Mouse (Mus musculus) B cell, adult 2 months (primary cell): Measurements from ENCODE around the gene Bach2.
A peak's percentile ranks its signal among the peaks of the same experiment; 100 is the strongest.

ENCODE experiments used
- DNase-seq, 2 experiments: peaks; one replicate each; pipeline ENCODE4 v3.0.0; 2022

The Bach2 gene

DNA sequence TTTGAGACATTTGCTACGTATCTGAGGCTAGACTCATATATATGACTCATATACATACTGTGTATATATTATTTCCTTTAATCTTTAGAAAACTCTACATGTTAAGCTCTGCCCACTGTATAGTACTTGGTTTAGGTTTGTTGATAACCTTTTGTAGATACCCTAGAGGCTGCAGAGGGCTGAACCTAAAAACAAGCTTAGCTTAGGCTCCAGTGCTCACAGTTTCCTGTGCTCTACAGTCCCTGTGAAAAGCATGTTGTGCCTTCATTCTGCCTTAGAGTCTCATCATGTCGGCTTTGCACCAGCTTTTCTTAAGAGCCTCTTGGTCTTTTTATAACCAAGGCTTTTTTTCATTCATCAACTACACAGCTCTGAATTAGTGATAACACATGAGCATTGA lies 156.2 kb downstream of the Bach2 start:
- DNase-seq = no peak

DNA sequence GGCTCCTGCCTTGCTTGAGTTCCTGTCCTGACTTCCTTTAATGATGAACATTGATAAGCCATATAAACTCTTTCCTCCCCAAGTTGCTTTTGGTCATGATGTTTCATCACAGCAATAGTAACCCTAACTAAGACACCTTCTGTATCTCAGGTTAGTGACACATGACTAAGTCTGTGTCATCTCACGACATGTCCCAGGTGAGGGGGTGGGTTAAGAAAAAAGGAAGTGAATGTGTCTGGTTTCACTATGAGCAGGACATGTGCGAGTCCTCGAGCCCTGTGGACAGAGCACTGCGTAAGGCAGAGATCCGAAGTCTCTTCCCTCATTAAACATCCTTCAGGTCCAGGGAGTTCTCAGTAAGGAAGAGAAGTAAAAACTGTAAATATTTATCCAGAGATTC lies 162.9 kb downstream of the Bach2 start:
- DNase-seq = peak; percentile 67 to 79

- DNase-seq = no peak
These were observed 164.9 kb downstream of the Bach2 start for GRCm38 (mm10) chr4:32403506-32403905.

DNA sequence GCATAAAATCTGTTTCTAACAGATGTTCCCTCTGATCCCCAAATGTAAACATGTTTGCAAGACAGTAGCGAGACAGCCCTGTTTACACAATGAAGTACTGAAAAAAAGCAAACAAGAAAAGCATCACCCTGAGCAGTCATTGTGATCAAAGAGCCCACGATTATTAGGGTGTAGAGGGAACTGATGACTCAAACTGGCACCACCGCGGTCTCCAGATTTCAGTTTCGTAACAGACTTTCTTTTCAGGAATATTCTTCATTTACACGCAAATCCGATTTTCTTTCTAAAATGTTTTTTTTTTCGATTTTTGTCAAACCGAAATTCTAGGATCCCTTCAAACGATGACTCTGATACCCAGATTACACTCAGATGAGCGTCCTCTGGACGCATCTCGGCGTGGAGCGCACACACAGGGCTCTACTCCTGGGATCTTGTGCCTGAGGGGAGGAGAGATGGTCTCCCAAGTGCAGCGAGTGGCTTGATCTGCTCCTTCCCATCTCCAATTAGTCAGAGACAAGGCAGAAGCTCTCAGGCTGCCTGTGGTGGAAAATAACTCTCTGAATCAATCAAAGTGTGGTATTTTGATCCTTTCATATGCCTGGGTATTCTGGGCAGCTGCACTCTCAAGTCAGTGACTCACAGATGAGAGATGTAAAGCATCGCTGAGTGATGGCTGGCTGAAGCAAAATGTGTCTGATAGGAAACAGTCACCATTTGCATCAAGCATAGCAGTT lies 166.7 kb downstream of the Bach2 start:
- DNase-seq = no peak

DNA sequence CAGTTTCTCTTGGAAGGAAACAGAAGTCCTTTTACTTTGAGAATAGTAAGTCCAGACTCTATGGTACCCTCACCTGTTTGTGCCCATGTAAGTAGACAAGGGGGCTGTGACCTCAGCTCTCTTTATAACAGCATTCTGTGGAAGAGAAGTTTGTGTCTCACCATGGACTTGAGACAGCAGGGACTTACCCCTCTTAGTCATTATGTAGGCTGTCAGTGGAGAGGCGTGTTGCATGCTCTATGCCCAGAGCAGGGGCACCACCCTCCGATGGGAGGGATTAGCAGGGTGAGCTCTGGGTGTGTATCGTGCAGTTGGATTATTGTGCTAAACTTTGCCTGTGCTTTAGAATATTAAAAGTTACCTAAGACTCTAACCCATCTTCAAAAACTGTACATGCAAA lies 167.4 kb downstream of the Bach2 start:
- DNase-seq = peak; percentile 30 to 35

- no peak for DNase-seq
These were observed 169.9 kb downstream of the Bach2 start for GRCm38 (mm10) chr4:32408535-32408934.

- DNase-seq = no peak
These were observed 170.7 kb downstream of the Bach2 start for GRCm38 (mm10) chr4:32409116-32409880.

GRCm38 (mm10) chr4:32413063-32413462 lies 174.5 kb downstream of the Bach2 start:
- peak; percentile 55 to 64 for DNase-seq

- DNase-seq = no peak
These were observed 174.9 kb downstream of the Bach2 start for GRCm38 (mm10) chr4:32413505-32413904.

DNA sequence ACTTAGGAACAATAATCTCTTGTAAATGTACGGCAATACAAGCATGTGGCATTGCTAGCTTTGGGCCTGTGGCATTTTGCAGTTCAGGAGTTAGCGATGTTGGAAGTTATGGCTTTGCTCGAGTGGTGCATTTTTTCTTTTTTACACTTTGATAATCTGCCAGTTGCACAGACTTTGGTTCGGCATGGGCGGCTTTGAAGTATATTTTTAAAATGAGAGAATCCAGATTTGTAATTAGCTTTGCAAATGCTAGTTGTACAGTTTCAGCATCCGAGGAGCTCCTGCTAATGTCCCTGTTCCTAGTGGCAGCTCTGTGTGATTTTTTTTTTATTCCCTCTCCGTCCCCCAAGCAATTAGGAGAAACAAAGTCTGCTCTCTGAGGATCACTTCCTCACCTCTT lies 176.4 kb downstream of the Bach2 start:
- DNase-seq = no peak

GRCm38 (mm10) chr4:32417939-32418338 lies 179.3 kb downstream of the Bach2 start:
- no peak for DNase-seq

DNA sequence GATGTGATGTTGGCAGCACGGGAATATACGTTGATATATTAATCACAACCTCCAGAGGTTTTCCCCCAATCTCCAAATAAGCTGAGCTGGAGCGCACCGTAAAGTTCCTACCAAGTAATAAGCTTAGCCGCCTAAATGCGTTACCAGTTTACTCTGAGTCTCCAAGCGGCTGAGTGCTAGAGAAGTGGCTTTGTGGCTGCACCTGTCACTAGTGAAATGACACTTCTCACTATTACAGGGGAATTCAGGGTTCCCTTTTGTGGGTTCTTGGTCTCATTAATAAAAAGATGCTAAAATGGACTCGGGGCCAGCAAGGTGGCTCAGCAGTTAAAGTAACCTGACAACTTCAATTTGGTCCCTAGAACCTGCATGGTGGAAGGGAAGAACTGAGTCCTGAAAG lies 183.0 kb downstream of the Bach2 start:
- no peak for DNase-seq

DNA sequence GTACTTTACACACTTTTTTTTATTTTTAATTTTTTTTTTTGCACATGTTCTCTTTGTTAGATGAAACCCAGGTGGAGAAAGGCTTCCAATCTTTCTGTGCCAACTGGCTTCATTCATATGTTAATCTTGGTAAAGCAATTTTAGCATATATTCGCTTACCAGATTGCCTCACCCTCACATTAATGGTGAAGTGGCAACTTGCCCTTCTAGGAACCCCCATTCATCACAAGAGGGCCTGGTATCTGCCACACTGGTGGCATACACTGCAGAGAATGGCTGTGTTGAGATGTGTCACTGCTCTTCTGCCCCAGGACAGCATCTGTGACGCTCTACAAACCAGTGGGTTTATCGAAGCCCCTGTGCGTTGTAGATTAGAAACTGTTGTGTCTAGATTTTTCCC lies 183.8 kb downstream of the Bach2 start:
- no peak for DNase-seq

DNA sequence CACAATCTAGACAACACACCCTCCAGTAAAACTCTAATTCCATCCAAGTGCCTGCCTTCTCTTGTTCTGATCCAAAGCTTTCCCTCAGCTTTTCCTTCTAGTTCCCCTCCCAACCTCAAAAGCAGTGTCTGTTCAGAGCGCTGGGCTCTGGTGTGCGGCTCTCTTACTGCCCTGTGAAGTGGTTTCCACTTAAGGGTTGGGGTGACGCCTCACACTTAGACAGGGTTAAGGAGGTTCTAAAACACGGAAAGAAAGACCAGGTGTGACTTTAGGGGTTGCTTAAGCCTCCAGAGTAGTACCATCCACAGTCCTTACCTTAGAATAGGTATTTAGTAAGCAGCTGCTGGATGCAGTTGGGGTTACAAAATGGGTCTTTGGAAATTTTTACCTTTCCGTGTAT lies 185.1 kb downstream of the Bach2 start:
- DNase-seq = no peak

GRCm38 (mm10) chr4:32424434-32424833 lies 185.8 kb downstream of the Bach2 start:
- no peak for DNase-seq

DNA sequence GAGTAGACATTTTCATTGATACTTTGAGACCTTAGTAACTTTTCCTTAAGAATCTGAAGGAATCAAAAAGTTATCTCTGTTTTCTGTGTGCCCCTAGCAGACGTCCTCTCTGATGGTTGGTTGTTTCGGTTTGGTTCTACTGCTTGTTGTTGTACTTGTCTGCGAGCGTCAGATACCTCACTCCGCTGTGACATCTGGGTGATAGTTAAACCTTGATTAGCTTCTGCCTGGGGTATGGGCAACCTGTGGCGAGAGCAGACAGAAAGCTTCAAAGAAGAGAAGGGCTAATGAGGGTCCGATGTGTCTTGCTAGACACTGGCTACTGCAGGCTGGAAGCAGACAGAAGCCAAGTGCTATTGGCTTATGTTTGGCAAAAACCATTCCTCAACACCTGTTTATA lies 186.5 kb downstream of the Bach2 start:
- no peak for DNase-seq

DNA sequence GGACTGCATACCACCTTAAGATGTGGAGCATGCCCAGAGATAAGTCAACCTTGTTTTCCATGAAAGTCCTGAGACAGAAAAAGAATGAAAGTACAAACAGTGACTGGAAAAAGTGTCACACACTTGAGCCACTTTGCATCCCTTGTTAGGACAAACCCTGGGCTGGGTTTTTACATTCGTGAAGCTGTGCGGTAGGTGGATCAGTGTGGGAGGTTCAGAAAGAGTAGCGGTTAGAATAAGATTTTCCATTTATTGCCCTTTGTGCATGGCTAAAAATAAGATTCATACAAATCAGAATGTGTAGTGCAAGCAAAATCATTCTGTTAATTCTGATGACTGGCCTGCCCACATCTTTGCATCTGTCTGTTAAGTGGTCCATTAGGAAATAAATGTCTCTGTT lies 187.0 kb downstream of the Bach2 start:
- no peak for DNase-seq

DNA sequence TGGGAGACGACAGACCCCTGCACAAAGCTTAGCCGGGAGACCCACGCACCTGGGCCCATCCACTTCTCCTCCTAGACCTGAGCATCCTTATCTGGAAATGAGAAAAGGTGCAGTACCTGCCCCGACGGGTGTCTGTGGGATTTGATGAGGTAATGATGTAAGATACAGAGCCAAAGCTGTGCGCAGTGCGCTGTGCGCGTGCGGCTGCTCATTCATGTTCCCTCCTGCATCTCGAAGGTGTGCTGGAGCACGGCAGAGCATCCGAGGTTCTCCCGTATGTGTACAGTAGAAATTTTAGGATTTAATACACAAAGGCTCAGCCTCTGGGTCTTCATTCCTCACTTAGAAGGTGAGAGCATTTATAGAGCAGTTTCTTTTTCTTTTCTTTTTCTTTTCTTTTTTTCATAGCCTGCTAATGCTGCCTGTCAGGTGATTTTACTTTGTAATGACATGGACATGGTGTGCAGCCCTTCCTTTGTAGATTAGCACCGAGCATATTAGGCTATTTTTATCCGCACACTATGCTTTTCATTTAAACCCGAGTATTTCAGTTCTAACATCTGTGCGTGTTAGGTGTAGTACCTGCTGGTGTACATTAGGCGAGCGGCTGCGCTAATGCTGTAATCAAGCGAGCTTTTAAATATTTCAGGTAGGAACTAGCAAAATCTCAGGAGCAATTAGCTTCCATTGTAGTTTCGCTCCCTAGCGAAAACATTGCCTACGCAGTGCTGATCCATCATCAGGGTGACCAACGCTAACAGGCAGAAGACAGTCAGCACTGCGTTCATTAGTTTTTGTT lies 188.4 kb downstream of the Bach2 start:
- no peak for DNase-seq

DNA sequence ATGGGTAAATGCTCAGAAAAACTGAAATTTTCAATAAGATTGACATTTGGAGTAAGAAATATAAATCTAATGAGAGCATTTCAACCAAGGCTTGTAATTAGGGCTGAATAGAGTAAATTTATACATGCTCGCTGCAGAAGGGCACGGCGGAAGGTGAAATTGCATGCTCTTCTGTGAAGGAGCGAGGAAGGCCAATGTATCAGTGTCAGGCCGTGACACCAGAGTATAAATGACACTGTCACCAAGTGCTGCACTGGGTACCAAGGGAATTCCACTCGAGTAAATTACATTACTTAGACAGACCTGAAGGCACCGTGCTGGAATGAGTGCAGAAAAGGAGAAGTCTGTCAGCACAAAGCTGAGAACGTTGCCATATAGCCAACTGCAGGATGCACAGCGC lies 190.1 kb downstream of the Bach2 start:
- DNase-seq = no peak

DNA sequence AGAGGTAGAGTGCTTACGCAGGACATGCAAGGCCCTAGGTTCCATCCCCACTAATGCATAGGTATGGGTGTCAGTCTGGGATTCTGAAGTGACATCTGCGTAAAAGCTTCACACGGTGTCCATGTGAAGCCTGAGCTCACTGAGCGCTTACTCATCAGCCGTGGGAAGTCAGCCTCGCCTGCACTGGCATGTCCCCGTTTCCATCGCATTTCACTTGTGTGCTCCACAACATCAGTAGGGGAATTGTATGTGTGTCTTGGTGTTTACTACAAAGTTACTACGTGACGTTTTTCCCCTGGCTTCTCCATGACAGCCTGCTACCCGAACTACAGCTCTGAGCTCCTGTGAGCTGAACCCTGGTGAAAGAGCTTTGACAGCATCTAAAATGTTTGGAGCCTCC lies 191.5 kb downstream of the Bach2 start:
- no peak for DNase-seq

- no peak for DNase-seq
These were observed 192.4 kb downstream of the Bach2 start for GRCm38 (mm10) chr4:32430981-32431380.

DNA sequence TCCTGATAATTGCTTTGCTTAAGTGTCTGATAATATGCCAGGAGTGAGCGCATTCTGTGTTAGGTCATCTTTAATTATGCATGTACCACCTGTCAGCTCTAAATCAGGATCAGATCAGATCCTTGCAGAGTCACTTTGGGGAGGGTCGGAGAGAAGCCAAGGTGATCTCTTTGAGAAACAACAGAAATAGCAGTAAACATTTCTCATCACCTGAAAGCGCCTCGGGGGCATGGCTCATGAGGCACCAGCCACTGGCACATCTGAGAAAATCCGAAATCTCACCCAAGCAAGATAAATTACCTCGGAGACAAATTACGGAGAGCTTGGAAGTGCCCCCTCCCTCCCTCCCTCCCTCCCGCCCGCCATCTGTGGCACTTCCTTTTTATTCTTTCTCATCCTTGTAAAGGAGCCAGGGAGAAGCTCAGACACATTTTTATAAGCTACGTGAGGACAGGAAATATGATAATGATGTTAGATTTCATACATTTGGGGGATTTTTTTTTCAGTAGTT lies 193.7 kb downstream of the Bach2 start:
- no peak for DNase-seq

DNA sequence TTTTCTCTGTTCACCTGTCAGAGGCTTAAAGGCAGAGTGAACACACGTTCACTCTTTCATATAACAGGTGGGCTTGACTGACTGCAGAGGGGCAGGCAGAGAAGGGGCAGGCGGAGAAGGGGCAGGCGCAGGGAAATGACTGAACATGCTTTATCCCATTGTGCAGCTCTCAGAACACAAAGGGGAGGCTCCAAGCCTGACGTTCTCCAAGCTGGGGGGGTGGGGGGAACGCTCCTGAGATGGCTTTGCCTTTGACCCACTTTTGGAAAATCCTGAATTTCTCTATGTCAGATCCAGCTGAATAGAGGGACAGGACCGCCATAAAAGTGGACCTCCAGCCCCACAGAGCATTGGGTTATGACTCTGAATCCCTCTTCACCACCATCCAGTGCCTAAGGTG lies 194.3 kb downstream of the Bach2 start:
- no peak for DNase-seq

DNA sequence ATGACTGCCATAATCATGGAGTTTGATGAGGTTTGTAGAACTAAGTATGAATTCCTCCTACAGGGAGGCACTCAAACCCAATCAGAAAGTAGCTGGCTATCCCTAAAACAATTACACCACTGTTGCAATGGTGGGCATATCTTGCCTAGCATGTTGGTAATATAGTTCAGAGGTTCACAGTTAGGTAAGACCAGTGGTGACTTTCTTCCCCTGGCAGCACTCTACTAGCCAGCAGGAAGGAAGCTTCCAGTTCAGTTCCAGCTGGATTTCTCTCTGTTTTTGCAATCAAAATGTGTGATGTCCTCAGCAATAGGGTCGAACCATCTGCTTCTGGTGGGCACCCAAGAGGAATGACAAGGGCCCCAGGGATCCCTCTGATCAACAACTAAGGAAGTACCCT lies 196.0 kb downstream of the Bach2 start:
- no peak for DNase-seq
